Mouse (Mus musculus) heart, postnatal 10 days (tissue): ENCODE measurements around the gene Timp2. TPM values are rescaled to one million over a fixed set of nuclear protein-coding genes. Genes with fewer than 3 reads are reported as not detected.

Experiments
- DNase-seq, 2 experiments: peaks; one replicate each; pipeline ENCODE4 v3.0.0; 2021
- intact Hi-C: fragments of 180-260 bp; cut with DNase I; formaldehyde crosslinking; loops from one replicate; pipeline ENCODE4 v1.15.1; 2025
- total RNA-seq, 2 experiments: library from RNA; stranded (reverse); gene quantifications; 2 replicates each; pipeline ENCODE4 v1.2.3; 2021

Timp2 gene
- total RNA-seq, 2 experiments from 2014 or later = 199 to 211 TPM

DNA sequence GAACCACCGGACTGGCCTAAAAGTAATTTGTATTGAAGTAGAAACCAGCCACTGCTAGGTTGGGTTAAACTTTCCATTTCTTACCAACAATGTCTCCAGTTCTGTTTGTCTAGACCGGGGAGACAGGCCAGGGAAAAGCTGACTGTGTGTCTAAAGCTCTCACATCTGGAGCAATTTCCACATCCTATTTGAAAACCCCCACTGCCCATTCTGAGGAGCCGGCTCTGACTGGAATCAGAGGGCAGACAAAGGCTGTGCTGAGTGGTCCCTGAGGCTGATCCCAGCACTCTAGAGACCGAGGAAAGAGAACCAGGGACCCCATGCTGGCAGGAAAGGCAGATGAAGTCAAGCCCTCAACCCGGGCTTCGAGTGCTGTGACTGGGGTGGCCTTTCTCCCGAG is 17.1 kb upstream of the Timp2 start:
- intact Hi-C loops = loop anchor here (10.0 kb wide), 1 partner anchor 288 kb away; no protein-coding TSS in a partner anchor
- no peak for DNase-seq

DNA sequence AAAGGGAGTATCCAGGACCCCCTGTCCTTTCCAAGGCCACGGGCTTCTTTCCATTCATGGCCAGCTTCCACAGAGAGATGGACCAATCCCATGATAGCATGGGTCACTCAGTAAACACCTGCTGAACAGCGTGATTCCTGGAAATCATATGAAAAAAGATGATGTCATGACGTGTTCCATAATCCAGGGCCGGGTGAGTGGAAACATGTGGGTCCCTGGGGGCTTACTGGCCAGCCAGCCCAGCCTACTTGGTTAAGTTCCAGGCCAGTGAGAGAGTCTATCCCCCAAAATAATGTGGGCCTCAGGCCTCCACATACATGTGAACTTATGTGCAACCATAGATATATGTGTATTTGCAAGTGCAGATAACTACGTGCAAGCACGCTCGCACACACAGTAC is 16.3 kb upstream of the Timp2 start:
- intact Hi-C loops = loop anchor here (10.0 kb wide), 1 partner anchor 287 kb away; no protein-coding TSS in a partner anchor
- DNase-seq = no peak

DNA sequence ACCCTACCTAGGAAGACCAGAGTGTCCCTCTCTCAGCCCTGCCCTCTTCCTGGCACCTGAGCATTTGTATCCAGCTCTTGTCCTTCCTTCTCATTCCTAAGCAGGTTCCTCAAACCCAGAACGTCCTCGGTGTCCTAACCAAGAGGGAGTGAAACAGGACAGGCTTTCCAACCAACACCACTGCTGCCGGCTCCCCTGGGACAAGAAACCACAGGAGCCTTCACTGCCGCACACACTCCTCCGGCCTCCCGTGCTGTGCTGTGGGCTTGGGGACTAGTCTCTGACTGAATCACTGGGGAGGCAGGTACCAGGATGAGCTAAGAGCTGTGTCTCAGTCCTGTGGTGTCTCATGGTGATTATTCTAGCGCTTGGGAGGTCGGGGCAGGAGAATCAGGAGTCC is 14.1 kb upstream of the Timp2 start:
- intact Hi-C loops = loop anchor here (10.0 kb wide), 1 partner anchor 285 kb away; no protein-coding TSS in a partner anchor
- no peak for DNase-seq

DNA sequence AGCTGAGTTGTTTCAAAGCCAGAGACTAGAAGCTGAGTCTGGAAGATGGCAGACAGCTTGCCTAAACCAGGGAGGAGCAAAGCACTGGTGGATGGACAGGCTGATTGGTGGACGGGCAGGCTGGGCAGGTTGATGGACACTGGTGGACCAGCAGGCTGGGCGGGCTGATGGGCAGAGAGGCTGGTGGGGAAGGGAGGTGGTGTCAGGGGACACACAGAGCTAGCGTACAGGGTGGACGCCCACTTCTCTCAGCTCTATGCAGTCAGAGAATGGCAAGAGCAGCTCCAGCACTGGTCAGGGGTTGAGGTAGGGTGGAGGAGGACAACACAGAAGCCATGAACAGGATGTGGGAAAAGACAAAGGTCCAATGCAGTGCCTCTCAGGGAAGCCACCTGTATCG is 13.7 kb upstream of the Timp2 start:
- DNase-seq = no peak
- intact Hi-C loops = no loop called here

DNA sequence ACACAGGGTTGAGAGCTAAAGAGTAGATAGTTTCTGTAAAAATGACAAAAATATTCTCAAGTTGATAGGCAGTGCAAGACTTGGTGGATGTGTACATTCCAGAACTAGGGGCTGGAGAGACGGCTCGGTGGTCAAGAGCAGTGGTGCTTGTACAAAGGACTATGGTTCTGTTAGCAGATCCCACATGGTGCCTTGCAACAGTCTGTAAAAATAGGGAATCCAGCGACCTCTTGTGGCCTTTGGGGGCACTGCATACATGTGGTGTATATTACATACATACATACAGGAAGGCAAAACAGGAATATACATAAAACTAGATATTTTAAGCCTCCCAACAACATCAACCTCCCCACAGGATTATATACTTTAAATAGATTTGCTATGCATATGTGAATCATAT is 12.8 kb upstream of the Timp2 start:
- no peak for DNase-seq
- intact Hi-C loops = no loop called here

DNA sequence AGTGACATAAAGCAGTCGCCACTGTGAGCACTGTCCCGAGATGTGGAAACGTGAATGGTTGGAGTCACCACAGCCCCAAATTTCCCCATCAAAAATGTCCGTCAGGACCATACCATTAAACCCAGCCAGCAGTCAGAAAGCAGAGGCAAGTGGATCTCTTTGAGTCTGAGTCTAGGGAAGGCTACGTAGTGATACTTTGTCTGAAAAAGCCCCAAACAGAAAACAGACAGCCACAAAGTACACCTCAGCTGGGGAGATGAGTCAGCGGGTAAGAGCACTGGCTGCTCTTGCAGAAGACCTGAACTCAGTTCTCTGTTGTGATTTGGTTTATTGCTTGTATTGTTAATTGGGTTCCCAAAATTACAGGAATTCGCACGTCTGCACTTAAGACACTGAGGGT is 11.0 kb upstream of the Timp2 start:
- intact Hi-C loops = no loop called here
- DNase-seq = no peak

DNA sequence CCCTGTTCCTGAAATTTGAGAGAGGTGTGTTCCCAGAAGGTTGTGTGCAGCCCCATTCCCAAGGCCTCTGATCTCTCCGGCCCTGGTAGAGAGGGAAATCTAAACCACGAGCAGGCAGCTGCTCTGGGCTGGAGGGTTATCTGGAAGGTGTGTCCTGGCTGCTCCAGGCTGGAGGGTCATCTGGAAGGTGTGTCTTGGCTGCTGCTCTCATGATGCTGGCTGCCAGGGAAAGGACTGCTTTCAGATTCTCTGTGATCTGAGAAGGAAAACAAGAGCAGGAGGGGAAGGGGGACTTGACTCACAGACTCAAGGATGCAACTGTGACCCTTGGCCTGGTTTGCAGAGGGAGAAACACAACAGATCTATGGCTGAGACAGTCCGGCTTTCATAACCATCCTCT is 10.6 kb upstream of the Timp2 start:
- DNase-seq = no peak
- intact Hi-C loops = no loop called here

DNA sequence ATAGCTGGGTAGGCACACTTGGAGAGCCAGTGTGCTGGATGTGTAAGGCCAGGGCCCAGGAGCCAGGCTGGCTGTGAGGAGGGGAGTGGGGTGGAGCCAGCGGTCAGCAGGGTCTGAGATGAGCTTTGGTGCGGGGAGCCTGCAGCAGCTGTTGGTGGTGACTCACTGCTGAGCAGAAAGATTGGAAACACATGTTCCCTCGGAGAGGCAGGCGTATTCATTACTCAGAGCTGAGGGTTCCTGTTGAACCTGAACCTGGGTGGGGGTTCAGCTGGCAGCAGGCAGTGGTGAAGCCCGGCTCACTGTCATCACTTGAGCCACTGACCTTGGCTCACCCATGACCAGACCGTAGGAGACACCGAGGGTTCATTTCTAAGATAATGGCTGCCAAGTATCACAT is 9.6 kb upstream of the Timp2 start:
- DNase-seq = peak; percentile 68 to 70

DNA sequence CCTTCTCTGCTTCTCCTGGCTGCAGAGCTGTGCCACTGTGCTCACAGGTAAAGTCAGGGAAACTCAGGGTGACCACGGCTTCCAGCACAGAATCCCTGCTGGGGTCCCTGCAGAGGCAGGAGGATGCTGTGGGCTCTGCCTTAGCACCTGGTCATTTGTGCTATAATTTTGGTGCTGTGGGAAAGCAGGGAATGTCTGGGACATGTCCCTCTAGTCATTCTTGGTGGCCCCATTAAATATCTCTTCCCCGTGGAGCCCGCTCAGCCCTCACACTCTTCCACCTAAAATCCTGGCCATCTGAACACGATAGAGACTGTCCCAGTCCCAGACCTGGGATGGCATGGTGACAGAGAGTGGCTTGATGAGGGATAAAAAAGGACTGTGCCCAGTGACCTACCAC is 8.5 kb upstream of the Timp2 start:
- intact Hi-C loops = no loop called here
- DNase-seq = no peak

More for the DNA sequence above, 9.6 kb upstream of the Timp2 start:
- intact Hi-C loops = no loop called here

DNA sequence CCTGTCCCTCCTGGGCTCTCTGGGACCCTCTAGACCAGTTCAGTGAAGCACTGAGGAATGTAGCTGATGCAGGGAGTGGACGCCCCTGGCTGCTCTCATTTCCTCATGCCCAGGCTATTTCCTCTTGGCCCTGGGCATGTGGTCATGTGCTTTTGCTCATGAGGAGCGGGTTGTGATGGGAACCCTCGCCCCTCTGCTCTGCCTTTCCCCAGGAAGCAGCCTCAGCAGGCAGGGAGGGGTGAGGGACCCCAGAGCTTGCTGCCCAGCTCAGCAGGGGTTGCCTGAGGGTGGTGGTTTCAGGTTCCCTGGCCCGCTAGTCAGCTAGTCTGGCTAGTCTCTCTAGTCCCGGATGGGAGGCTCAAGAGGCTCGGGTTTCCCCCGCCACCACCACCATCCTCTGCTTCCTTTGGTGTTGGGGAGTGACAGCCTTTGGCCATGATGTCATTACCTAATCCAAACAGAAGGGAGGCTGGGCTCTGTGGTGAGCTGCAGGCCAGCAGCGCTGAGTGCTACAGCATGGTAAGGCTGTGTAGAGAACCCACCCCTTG is 7.5 kb upstream of the Timp2 start:
- peak; percentile 78 to 82 for DNase-seq
- intact Hi-C loops = no loop called here

DNA sequence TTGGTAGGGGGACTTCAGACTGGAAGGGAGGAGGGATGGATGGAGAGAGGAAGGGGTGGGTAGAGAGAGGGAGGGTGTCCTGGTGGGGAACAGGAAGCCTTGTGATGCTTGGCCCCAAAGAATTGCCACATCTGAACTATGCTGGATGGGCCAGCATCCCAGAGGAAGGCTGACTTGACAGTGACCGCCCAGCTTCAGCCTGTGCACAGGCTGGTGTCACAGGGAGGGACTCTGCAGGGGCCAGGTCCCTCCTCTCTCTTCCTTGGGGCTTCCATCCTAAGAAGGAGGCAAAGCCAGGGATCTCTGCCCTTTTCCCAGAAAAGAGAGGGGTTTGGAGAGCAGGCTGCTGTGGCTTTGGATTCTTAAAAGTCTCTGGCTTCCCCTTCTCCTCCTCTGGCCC is 7.0 kb upstream of the Timp2 start:
- intact Hi-C loops = no loop called here

DNA sequence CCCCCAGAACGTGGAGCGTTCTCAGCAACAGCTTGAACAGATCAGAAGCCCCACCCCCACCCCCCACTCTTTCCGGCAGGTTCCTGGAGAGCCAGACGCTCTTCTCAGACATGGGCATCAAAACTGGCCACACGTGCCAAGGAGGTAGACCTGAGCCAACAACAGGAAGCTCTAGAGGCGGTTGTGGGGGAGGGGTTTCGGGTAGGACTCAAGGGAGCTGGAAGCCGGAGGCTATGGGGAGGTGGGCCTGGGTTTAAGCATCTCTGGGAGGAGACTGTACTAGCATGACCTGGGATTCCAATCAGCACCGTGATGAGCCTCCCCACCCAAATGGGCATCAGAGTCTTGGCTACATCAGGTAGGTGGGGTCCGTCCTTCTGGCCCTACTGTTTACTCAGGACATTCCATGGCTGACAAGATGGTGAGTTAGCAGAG is 5.4 kb upstream of the Timp2 start:
- intact Hi-C loops = no loop called here
- peak in 1 of 2 experiments; percentile 62 for DNase-seq

More for the DNA sequence above, 7.0 kb upstream of the Timp2 start:
- DNase-seq = peak; percentile 49 to 52

DNA sequence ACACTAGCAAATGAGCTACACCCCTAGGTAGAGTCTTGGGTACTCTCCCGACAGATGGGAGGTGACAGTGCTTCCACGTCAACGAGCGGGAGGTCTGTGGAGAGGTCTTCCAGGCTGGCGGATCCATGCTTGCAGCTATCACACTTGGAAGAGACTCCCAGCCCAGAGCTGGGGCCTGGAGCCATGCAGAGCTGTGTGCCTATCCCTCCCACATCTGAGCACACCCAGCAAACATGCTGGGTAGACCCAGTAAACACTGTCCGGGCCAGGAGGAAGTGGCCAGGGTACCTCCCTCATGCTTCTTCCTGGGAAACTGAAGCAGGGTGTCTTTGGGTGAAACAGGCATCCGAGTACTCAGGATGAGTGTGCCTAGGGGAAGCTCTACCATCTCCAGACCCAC is 5.0 kb upstream of the Timp2 start:
- no peak for DNase-seq
- intact Hi-C loops = no loop called here

DNA sequence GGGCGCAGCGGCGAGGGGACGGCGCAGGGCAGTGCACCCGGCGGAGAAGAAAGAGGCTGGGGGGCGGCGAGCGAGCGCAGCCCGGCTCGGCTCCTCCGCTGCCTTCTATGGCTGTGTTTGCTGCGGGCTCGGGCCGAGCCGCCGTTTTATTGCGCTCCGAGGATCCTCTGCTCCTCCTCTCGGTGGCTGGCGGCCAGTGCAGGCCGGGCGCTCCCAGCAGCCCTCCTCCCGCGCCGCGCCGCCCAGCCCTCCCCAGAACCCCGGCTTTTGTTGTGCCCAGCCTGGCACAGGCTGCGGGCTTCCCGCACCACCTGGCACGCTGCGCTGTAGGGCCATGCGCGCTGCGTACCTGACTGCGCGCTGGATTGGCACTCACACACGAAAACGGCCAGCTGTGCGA is 335 bp downstream of the Timp2 start:
- intact Hi-C loops = loop anchor here (2.0 kb wide), 1 partner anchor 38 kb away; no protein-coding TSS in a partner anchor
- peak; percentile 93 to 94 for DNase-seq

DNA sequence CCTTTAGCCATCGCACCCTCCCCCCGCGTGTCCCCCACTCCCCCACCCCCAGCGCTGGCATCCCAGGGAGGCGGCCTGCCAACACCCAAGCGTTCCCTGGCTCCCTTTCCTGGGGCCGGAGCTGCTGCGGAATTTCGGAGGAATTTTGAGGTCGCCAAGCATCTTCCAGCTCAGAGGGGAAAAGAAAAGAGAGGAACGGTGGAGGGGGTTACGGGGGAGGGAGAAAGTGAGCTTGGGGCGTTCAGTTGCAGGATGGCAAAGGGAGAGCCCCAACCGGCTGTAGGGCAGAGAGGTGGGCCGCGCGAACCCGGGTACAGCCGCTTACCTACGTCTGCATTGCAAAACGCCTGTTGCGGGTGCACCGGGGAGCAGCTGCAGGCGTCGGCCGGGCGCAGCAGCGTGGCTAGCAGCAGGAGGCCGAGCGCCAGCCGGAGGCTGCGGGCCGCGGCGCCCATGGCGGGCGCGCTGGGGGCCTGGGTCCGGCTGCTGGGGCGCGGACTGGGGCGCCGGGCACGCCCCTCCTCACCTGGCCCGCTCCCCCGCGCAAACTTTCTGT is 826 bp downstream of the Timp2 start:
- DNase-seq = peak; percentile 73 to 83
- intact Hi-C loops = loop anchor here (2.0 kb wide), 1 partner anchor 38 kb away; no protein-coding TSS in a partner anchor

DNA sequence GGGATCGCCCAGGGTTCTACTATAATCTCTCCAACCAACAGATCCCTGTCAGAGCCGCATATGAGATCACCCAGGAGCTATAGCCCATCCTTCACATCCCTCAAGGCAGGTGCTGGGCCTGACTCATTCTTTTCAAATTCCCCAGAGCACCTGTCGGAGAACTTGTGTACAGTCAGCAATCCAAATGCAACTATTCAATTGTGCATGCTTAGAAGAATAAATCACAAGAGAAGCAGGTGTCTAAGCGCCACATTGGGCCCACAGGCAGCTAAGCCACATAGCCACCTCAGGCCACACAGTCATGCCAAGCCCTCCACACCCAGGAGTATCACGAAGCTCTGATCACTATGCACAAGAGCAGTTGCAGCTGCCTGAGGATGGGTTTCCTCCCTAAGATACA is 6.0 kb downstream of the Timp2 start:
- DNase-seq = no peak
- intact Hi-C loops = no loop called here

DNA sequence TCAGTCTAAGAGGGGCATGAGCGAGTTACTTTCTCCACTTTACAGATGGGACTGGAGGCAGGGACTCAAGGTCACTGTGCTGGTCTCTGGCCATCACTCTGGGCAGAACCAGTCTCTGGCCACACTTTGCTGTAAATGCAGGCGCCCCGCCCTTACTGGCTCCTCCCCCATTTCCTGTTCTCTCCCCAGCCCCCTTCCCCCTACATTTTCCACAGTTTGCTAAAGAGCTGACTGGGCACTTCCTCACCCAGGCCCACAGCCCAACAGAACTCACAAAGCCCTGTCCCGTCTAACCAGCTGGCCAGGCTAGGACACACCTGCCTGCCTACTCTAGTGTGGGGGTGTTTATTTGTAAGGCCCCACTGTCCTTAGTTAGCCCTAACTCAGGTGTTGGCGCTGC is 6.7 kb downstream of the Timp2 start:
- intact Hi-C loops = no loop called here
- peak; percentile 68 to 71 for DNase-seq

DNA sequence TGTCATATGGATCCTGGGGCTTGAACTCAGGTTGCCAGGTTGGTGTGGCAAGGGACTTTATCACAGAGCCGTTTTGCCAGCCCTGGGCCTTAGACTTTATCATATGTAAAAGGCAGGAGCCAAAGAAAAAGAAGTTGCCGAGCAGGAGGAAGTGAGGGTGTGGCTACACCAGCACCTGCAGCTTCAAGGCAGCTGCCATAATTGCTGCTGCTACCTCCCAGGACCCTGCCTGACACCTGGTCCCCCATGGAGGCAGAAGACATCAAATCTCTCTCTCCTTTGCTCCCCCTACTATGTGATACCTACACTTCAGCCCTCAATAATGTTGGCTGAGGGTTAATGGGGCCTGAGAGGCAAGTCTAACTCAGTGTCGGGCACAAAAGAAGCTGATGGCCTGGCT is 7.1 kb downstream of the Timp2 start:
- intact Hi-C loops = no loop called here
- DNase-seq = no peak

DNA sequence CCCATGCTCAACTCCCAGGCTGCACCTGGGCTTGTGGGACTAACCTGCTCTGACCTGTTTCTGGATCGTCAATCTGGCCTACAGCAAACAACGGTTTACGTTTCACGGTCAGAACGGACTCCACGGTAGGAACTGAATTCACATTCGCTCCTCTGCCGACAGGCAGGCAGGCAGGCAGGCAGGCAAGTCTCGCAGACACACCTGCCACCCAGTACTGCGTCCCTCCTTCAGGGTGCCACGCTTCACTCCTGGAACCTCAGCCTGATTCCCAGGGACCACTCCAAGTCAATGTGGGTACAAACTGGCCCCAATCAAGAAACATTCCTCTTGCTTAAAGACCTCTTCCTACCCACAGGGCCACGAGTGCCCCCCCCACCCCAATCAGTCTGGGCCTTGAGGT is 7.6 kb downstream of the Timp2 start:
- intact Hi-C loops = no loop called here

DNA sequence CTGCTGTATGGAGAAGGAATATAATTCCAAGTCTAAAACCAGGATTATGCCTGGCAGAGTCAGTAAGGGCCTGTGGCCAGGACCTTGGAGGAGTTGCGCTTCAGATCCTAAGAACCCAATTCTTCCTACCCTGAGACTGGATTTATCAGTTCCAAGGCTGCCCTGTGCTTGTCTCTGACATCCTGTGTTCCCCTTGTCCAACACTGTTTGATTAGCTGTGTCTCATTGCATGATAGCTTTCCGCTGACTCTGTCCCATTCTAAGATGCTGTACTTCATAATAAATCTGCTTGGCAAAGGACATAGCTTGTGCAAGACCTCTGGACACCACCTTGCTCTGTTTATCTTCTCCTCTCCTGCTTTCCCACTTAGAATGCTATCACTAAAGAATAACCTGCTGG is 8.1 kb downstream of the Timp2 start:
- DNase-seq = no peak
- intact Hi-C loops = no loop called here

More for the DNA sequence above, 7.6 kb downstream of the Timp2 start:
- DNase-seq = no peak

DNA sequence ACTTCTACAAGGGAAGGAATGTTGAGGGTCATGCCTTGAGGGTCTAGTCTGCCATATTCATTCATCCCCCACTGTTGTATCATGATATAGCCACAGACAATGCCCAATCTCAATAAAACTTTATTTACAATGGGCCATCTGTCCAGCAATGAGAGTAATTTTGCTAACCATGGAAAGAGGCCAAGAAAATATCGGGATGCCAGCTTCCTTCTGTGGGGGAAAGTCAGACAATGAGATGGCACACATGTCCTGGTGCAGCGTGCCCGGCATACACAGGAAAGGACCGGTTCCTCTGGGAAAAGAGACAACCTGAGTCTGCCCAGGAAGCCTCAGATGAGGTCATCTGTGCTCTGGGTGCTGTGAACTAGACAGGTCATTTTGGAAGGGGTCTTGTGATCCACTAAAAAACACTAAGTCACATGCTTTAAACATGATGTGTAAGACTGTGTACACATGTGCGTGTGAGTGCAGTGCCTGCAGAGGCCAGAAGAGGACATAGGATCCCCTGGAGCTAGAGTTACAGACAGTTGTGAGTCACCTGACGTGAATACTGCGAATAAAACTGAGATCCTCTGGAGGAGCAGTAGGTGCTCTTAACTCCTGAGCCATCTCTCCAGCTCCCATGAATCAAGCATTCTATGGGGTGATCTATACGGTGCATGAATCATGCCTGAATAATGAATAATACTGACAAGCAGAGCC is 9.0 kb downstream of the Timp2 start:
- intact Hi-C loops = no loop called here

DNA sequence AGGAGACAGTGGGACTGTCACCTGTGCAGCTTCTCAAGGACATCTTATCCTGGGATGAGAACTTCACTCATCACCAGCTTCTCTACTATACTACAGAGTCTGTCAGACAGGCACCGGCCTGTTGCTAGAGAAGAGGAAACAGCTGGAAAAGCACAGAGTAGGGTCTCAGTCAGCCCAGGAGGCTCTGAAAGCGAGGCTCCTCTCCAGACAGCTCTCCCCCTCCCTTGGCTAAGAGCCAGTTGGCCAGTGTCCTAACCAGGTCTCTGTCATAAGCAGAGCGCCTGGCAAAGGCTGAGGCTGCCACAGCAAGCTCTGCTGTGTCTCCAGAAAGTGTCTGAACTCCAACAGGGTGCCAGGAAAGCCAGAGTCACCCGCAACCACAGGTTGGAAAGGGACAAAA is 9.8 kb downstream of the Timp2 start:
- intact Hi-C loops = no loop called here
- DNase-seq = peak; percentile 57 to 60

More for the DNA sequence above, 9.0 kb downstream of the Timp2 start:
- DNase-seq = no peak
